Mouse (Mus musculus) embryonic facial prominence, embryonic 11.5 days (tissue): ENCODE data around the gene Arhgef10l. TPM values are rescaled to one million over a fixed set of nuclear protein-coding genes. Genes with fewer than 3 reads are reported as not detected.
A peak's percentile ranks its signal among the peaks of the same experiment; 100 is the strongest.

Experiments
- ATAC-seq: fragments of 200-750 bp; cut with Nextera tagmentation; replicated peaks from 2 replicates; pipeline ENCODE4 v1.8.0; 2017; ENCODE audit warnings: low read depth; ENCODE audit not compliant: insufficient number of reproducible peaks, low FRiP score, low TSS enrichment
- DNase-seq: peaks from one replicate; pipeline ENCODE4 v3.0.0-alpha.2; 2015; ENCODE audit warnings: low spot score
- H3K27ac ChIP-seq: fragments of 300-500 bp; sonication (generic); replicated peaks from 2 replicates; pipeline ENCODE4 v1.5.1; 2014; ENCODE audit warnings: mild to moderate bottlenecking, low read depth, low read length, control low read depth
- H3K27me3 ChIP-seq: fragments of 300-500 bp; sonication (generic); 2 replicates; pipeline ENCODE4 v1.6.1; 2014; ENCODE audit warnings: mild to moderate bottlenecking, low read length, moderate library complexity, mixed read lengths; ENCODE audit not compliant: control insufficient read depth, insufficient read depth
- H3K36me3 ChIP-seq: fragments of 300-500 bp; sonication (generic); replicated peaks from 2 replicates; pipeline ENCODE4 v1.6.1; 2014; ENCODE audit warnings: low read depth, mild to moderate bottlenecking, low read length, moderate library complexity, mixed read lengths; ENCODE audit not compliant: control insufficient read depth, insufficient read depth
- H3K4me1 ChIP-seq: fragments of 300-500 bp; sonication (generic); 2 replicates; pipeline ENCODE4 v1.6.1; 2014; ENCODE audit warnings: low read length, mixed read lengths; ENCODE audit not compliant: control insufficient read depth, insufficient read depth
- H3K4me2 ChIP-seq: fragments of 300-500 bp; sonication (generic); 2 replicates; pipeline ENCODE4 v1.6.1; 2014; ENCODE audit warnings: low read depth, mild to moderate bottlenecking, control low read depth, low read length, moderate library complexity
- H3K4me3 ChIP-seq: fragments of 300-500 bp; sonication (generic); 2 replicates; pipeline ENCODE4 v1.5.1; 2014; ENCODE audit warnings: low read depth, low read length, control low read depth
- H3K9ac ChIP-seq: fragments of 300-500 bp; sonication (generic); replicated peaks from 2 replicates; pipeline ENCODE4 v1.6.1; 2014; ENCODE audit warnings: mild to moderate bottlenecking, control low read depth, low read length
- H3K9me3 ChIP-seq: fragments of 300-500 bp; sonication (generic); replicated peaks from 2 replicates; pipeline ENCODE4 v1.6.1; 2016; ENCODE audit warnings: mild to moderate bottlenecking, low read length, inconsistent platforms, mixed read lengths; ENCODE audit not compliant: control insufficient read depth
- WGBS: fragments of 180-500 bp; shearing (Covaris S2); extraction: QIAGEN DNeasy Blood & Tissue Kit; methylation state at CpG from one replicate; pipeline ENCODE4 v1.1.7; 2014; 5-methylcytosine and 5-hydroxymethylcytosine counted together
- polyA plus RNA-seq: library from polyadenylated mRNA; unstranded; fragments of >200 nt; fragmentation: Nextera tagmentation; extraction: Ambion mirVana; gene quantifications from 2 replicates; pipeline ENCODE4 v1.2.1, GENCODE M21; 2014

Gene Arhgef10l
- polyA plus RNA-seq, 1 experiment from 2014 or later = 10.5 TPM

DNA sequence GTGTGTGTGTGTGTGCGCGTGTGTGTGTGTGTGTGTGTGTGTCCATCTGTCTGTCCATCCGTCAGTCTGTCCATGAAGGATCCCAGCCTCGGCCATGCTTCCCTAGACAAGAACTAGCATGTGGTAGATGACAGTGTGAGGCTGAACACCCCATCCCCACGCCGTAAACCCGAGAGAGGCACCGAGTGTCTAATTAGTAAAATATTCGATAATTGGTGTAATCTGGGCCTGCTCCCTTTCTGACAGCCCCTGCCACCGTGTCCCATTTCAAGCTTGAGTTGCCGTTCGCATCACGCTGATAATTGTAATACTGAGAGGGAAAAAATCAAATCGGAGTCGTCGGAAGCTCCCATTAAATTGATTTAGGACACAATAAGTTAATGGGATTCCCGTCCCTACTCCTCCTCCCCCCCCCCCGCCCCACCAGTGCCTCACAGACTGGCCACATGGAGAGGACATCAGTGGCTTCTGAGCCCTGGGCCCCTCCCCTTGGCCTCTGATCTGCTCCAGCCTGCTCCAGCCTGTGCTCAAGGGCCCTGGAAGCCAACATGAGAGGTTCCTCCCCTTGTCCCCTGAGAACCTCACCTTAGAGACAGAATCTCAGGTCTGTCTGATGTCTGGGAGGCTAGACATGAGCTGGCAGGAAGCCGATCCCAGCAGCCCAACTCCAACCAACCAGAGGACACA lies 160.7 kb downstream of the Arhgef10l start:
- no peaks in the 10 kb centered on the region for H3K9me3 ChIP-seq
- no peak overlapping the region for H3K27ac ChIP-seq
- 68% methylated on average over 18 of the region's 19 CpGs for WGBS
- H3K27me3 ChIP-seq = no peaks in the 10 kb centered on the region
- no peak overlapping the region for H3K4me2 ChIP-seq
- no peak overlapping the region for H3K4me3 ChIP-seq
- DNase-seq = no peak
- ATAC-seq = no peak
- no peak overlapping the region for H3K9ac ChIP-seq
- H3K4me1 ChIP-seq = no peaks in the 10 kb centered on the region
- H3K36me3 ChIP-seq = no peaks in the 10 kb centered on the region

DNA sequence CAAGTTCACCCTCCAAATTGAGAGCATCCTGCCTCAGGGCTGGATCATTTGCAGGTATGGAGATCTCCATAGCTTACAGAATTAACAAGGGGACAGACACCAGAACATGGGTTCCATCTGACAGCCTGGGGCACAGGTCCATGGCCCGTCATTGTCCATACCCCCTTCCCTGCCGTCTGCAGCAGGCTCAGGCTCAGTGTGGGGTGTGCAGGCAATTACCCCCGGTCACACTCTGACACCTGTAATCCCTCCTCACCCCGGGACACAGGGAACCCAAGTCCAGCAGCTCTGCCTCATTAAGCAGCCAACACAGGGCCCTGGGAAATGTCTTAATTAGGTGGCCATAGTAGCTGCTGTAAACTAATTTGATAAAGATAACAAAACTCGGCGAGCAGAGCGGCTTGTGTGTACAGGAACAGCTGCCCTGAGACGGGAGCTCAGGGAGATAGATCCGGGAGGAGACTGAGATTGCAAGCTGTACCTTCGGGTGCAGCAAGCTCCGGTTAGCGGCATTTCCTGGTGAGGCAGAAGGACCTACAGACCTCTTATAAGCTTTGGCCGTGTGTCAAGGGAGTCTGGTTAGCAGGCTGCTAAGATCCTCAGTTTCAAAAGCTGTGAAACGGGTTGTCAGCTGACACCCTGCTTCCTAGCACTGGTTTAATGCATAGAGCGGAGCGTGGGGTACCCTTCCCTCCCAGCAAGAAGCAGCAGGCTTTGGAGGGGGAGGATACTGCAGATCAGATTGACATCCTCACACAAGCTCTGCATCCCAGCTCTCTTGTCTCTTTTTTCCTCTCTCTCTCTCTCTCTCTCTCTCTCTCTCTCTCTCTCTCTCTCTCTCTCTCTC lies 161.5 kb downstream of the Arhgef10l start:
- Histone ChIP-seq H3K36me3 (no peaks in the 10 kb centered on the region), H3K4me3 (no peak overlapping the region), H3K9me3 (no peaks in the 10 kb centered on the region), H3K9ac (no peak overlapping the region), H3K4me1 (no peaks in the 10 kb centered on the region), H3K27ac (no peak overlapping the region), H3K27me3 (no peaks in the 10 kb centered on the region), H3K4me2 (no peak overlapping the region)
- 31% methylated on average over 16 of the region's 16 CpGs for WGBS
- DNase-seq (no peak), ATAC-seq (no peak)

DNA sequence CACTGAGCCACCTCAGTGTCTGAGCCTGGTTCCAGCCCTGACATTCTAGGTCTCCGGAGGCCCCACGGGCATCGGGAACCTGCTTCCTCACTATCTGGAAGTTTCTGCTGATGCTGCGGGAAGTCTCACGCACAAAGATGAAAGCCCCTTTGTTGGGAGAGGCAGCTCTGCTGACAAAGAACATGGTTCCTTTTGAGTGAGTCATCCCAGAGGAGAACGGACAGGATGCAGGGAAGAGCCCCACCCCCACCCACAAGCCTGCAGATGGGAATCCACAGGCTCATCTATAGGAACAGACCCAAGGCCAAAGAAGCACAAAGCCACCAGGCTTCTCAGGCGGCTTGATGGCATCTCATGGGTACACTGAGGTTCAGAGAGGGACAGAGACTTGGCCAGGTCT lies 165.0 kb downstream of the Arhgef10l start:
- H3K27me3 ChIP-seq = no peaks in the 10 kb centered on the region
- H3K4me1 ChIP-seq = no peaks in the 10 kb centered on the region
- DNase-seq (no peak), ATAC-seq (no peak)
- H3K9me3 ChIP-seq = no peaks in the 10 kb centered on the region
- H3K4me3 ChIP-seq = no peak overlapping the region
- 48% methylated on average over 7 of the region's 7 CpGs for WGBS
- no peak overlapping the region for H3K4me2 ChIP-seq
- H3K27ac ChIP-seq = no peak overlapping the region
- H3K9ac ChIP-seq = no peak overlapping the region
- no peaks in the 10 kb centered on the region for H3K36me3 ChIP-seq

DNA sequence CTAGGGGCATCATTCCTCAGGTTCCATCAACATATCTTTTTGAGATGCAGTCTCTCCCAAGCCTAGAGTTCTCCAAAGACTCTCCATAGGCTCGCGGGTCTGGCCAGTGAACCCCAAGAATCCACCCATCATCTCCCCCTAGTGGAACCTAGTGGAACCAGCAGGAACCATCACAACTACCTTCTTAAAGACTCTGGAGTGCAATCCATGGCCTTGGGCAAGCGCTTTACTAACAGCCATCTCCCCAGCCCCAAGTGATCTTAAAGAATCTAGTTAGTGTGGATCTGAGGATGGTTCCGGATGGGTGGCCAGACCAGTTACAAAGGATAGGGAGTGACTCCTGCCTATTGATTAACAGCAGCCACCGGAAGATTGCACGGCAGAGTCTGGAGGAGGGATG lies 166.2 kb downstream of the Arhgef10l start:
- no peak overlapping the region for H3K4me3 ChIP-seq
- DNase-seq (no peak), ATAC-seq (no peak)
- no peaks in the 10 kb centered on the region for H3K36me3 ChIP-seq
- H3K27ac ChIP-seq = no peak overlapping the region
- H3K9ac ChIP-seq = no peak overlapping the region
- no peaks in the 10 kb centered on the region for H3K4me1 ChIP-seq
- H3K9me3 ChIP-seq = no peaks in the 10 kb centered on the region
- H3K27me3 ChIP-seq = no peaks in the 10 kb centered on the region
- 83% methylated on average over 6 of the region's 6 CpGs for WGBS
- H3K4me2 ChIP-seq = no peak overlapping the region

- no peak overlapping the region for H3K4me2 ChIP-seq
- no peak overlapping the region for H3K9ac ChIP-seq
- H3K27me3 ChIP-seq = no peaks in the 10 kb centered on the region
- H3K36me3 ChIP-seq = no peaks in the 10 kb centered on the region
- no peak for ATAC-seq
- no peak overlapping the region for H3K4me3 ChIP-seq
- no peaks in the 10 kb centered on the region for H3K9me3 ChIP-seq
- H3K4me1 ChIP-seq = no peaks in the 10 kb centered on the region
- no peak for DNase-seq
- 55% methylated on average over 20 of the region's 20 CpGs for WGBS
- H3K27ac ChIP-seq = no peak overlapping the region
These were observed 168.6 kb downstream of the Arhgef10l start for GRCm38 (mm10) chr4:140497169-140497568.

GRCm38 (mm10) chr4:140491555-140491954 lies 174.3 kb downstream of the Arhgef10l start:
- no peak for DNase-seq
- WGBS = 52% methylated on average over 5 of the region's 5 CpGs
- no peak for ATAC-seq
- H3K9me3 ChIP-seq = no peaks in the 10 kb centered on the region
- no peak overlapping the region for H3K27ac ChIP-seq
- H3K4me3 ChIP-seq = no peak overlapping the region
- H3K4me2 ChIP-seq = no peak overlapping the region
- H3K36me3 ChIP-seq = no peaks in the 10 kb centered on the region
- no peak overlapping the region for H3K9ac ChIP-seq
- no peaks in the 10 kb centered on the region for H3K4me1 ChIP-seq
- no peaks in the 10 kb centered on the region for H3K27me3 ChIP-seq

- Histone ChIP-seq H3K9ac (no peak overlapping the region), H3K36me3 (no peaks in the 10 kb centered on the region), H3K27me3 (no peaks in the 10 kb centered on the region), H3K4me3 (no peak overlapping the region), H3K27ac (no peak overlapping the region), H3K4me2 (no peak overlapping the region), H3K9me3 (no peaks in the 10 kb centered on the region), H3K4me1 (no peaks in the 10 kb centered on the region)
- ATAC-seq (no peak), DNase-seq (peak; percentile 42)
- WGBS = 52% methylated on average over 12 of the region's 12 CpGs
These were observed 180.4 kb downstream of the Arhgef10l start for GRCm38 (mm10) chr4:140485442-140485841.

GRCm38 (mm10) chr4:140483134-140483533 lies 182.7 kb downstream of the Arhgef10l start:
- no peak overlapping the region for H3K27ac ChIP-seq
- DNase-seq (no peak), ATAC-seq (no peak)
- no peak overlapping the region for H3K4me2 ChIP-seq
- 82% methylated on average over 11 of the region's 11 CpGs for WGBS
- no peak overlapping the region for H3K9ac ChIP-seq
- no peak overlapping the region for H3K4me3 ChIP-seq
- H3K4me1 ChIP-seq = peaks cover 5% of the 10 kb centered on the region; the same call in 1 of the 2 replicates
- no peaks in the 10 kb centered on the region for H3K27me3 ChIP-seq
- no peaks in the 10 kb centered on the region for H3K9me3 ChIP-seq
- H3K36me3 ChIP-seq = no peaks in the 10 kb centered on the region
